Mouse (Mus musculus): ENCODE results near the gene Pou3f1.
A peak's percentile ranks its signal among the peaks of the same experiment; 100 is the strongest.

The Pou3f1 gene

DNA sequence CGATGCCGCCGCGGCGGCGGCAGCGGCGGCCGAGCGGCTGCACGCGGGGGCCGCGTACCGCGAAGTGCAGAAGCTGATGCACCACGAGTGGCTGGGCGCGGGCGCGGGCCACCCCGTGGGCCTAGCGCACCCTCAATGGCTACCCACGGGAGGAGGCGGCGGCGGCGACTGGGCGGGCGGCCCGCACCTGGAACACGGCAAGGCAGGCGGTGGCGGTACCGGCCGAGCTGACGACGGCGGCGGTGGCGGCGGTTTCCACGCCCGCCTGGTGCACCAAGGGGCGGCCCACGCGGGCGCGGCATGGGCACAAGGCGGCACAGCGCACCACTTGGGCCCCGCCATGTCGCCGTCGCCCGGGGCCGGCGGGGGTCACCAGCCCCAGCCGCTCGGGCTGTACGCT, 1.2 kb downstream of the Pou3f1 start:
- DNase-seq = peak in 1 of 2 experiments; percentile 31

DNA sequence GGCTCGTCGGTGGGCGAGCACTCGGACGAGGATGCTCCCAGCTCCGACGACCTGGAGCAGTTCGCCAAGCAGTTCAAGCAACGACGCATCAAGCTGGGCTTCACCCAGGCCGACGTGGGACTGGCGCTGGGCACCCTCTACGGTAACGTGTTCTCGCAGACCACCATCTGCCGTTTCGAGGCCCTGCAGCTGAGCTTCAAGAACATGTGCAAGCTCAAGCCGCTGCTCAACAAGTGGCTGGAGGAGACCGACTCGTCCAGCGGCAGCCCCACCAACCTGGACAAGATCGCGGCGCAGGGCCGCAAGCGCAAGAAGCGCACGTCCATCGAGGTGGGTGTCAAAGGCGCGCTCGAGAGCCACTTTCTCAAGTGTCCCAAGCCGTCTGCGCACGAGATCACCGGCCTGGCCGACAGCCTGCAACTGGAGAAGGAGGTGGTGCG, 1.8 kb downstream of the Pou3f1 start:
- peak; percentile 45 to 52 for DNase-seq

DNA sequence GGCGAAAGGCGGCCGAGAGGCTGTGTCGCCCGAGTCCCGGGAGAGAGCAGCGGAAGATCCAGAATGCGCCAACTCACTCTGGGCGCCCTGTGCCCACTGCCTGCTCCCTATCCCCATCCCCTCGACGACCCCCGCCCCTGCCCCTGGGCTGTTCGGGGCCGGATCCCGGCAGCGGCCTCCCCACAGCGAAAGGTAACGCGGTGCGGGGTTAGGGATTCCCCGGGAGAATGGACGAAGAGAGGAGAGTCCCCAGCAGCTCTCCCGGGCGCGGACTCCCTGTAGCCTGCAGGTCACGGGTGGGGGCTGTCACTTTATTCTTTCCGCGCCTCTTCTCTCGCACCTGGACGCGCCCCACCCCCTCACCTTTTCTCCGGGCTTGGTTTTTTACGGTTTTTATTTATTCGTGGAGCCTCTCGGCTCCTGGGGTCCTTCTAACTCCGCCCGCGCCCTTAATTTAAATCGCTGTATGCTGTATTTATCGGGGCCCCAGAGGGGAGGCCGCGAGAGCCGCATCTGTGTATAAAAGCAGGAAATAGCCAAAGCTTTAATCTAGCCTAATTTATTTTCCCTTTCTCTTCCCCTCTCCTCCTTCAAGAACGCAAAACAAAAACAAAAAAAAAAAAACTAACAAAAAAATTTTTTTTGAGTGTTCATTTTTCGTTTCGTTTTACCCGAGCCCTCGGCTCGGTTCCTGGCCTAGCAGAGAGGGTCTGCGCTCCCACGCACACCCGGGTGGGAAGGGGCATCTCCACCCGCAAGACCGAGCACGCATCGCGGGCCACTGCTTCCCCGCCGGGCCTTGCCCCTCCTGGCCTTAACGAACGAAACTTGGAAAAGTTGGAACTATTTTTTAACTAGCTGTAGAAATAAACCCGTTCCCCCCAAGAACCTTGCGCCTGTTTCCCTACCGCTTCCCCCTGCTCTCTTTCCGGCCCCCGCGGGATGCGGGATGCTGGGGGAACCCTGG, 2.9 kb downstream of the Pou3f1 start:
- peak; percentile 36 to 43 for DNase-seq

DNA sequence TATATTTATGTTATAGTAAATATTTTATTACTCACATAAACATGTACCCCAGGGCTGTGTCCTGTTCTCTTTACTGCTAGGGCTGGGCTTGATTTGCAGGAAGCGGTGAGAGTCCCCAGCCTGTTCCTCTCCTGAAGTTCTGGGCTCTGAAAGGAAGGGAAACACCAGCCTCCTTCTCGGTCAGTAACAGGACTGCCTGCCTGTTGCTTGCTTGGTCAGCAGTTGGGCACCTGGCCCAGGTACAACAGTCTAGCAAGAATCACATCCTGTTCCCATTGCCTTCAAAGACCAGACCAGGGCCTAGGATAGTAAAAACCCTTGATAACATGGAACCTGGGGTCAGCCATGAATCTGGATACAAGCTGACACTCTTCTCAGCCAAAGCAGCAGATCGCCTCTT, 4.0 kb downstream of the Pou3f1 start:
- no peak for DNase-seq

DNA sequence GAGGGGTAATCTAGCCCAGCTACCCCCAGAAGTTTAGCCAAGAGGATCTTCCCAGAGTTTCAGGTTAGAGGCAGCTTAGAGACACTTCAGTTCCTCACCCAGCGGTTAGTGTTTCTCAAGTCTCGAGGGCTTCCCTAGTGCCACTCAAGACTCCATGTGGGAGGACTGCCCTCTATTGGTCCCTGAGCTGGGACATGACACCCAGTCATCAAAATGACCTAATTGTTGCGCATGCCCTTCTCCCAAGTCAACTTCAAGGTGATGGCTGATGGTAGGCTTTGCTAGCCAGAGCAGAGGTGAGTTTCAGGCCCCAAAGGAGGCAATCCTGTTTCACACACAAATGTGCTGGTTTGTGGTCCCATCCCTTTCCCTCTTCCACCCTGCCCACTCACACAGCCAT, 6.4 kb downstream of the Pou3f1 start:
- peak; percentile 34 to 48 for DNase-seq

DNA sequence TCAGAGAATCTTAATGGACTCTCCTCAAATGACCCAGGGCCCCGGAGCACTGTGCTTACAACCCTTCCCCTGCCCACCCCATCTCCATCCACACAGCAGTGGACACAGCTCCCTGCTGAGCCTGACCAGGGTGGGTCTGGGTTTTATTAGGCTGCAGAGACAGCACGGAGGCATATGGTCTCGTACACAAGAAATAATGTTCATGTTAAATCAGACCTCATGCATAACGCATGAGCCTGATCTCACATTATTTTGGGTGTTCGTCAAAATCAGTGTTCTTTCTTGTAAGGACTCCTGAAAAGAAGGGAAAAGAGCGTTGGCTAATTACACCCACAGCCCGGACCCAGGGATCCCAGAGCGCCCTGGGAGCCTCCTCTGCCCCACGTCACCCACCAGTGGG, 7.6 kb downstream of the Pou3f1 start:
- no peak for DNase-seq

DNA sequence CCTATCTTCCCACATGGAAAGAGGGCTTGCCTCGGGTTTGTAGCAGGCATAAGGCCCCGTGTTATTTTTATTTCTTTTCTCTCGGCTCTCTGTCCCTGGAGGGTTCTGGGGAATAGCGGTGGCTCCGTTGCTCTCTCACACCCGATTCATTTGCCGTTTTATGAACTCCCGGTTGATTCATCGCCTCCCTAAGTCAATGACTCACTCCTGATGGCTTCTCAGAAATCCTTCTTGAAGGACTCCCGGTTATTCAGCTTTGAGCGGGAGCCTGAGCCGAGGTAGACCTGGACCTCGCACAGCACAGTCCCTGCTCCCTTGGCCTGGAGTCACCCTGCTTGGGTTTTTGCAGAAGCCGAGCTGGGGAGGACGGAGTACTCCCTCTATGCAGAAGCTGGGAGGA, 8.0 kb downstream of the Pou3f1 start:
- no peak for DNase-seq

DNA sequence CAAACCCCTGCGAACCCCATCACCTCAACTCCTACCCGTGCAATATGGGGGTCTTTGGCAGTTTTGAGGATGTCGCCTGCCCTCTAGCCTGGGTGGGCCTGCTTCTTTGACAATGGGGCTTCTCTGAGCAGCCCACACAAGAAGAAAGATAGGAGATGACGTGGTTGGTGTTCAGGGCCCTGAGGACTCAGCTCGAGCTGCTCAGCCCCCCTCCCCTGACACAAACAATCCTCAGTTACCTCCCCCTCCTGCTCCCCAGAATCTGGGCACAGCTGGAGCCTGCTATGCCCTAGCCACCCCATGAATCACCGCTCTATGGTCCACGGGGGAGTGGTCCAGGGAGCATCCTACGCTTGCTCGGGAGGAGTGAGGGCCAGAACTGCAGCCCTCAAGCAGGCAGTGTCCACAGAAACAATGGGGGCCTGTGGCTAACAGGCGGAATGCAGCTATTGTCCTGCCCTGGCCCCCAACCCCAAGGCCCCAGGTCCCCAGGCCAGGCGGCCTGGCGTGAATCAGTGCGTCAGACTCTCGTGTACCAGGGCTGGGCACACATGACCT, 10.9 kb downstream of the Pou3f1 start:
- no peak for DNase-seq

DNA sequence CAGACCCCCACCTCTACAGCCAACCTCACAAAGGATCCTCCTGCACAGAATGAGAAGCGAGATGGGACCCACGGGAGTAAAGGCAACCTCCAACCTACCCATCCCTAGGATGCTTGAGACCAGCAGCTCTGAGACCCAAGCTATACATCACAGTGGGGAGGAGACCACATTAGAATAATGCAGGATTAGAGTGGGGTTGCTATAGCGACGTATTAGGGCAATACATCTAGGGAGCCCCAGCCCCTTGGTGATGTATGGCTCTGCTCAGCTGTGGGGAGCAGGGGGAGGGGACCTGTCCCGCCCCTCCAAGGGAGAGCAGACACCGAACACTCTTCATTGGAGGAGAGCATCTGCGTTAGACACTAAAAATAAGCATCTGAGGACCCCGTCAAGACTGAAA, 11.5 kb downstream of the Pou3f1 start:
- DNase-seq = no peak

DNA sequence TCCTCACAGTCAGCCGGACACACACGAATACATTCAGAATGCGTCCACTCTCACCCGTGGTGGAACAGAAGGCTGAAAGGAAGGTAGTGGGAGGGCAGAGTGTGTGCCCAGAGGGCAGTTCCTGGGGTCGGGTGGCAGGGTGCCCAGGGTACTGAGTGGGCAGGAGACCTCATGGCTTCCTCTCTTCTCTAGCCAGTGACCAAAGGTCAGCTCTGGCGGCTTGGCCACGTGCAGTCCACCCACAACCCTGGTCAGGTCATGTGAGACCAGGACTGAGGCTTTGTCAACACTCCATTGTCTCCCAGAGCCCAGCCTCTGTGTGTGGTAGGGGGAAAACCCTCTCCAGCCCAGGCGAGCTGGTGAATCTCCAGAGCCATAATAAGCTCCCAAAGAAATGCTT, 13.6 kb downstream of the Pou3f1 start:
- DNase-seq = no peak

DNA sequence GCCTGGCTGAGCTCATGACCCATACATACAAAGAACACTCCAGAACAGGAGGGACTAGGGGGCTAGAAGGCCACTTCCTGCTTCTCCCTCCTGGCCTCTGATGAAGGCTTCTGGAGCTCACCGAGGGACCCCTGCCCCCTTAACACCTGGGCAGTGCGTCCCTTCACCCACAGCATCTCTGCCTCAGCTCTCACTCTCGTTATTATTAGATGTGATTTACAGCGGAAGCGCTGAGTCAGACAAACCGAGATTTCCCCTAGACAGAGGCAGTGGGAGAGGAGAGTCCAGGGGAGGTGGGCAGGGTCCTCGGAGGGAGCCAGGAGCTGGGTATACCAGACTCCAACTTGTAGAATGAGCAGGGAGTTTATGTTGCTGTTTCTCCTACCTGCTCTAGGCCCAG, 15.0 kb downstream of the Pou3f1 start:
- no peak for DNase-seq

DNA sequence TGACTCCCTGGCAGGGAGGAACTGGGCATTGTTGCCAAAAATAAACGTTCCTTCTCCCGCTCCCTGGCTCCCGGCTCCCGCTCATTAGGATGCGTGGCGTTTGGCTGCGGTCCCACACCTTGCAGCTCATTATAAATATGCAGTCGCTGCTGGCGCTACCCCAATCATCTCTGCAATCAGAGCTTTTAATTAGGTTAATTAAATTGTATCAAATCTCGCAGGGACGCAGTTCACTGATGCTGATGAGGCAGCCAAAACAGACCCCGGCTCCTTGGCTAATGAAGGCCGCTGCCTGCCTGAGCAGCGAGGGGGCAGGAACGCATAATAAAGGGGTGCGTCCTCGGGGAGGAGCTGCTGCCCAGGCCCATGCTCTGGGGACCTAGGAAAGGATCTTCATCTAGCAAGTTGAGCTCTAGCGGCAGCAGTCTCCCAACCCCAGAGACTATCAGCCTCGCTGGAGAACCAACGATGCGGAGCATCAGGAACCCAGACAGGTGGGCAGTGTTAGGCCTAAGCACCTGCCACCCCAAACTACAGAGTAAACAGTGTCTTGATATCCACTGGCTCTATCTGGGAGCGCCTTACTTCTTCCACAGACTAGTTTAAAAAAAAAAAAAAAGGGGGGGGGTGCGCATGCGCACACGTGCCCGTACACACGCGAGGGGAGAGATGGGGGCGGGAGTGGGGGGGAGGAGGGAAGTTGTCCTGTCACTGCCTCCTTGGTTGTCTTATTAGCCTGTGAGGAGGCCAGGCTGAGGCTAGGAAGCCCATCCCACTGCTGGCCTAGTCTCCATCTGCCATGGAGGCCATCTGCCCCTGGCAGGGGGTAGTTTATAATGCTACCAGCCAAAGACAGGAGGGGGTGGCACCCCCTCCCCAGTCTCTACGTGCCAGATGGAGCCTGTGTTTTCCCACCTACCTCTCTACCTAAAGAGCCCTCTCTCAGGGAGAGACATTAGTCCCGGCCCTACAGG, 16.0 kb downstream of the Pou3f1 start:
- no peak for DNase-seq

DNA sequence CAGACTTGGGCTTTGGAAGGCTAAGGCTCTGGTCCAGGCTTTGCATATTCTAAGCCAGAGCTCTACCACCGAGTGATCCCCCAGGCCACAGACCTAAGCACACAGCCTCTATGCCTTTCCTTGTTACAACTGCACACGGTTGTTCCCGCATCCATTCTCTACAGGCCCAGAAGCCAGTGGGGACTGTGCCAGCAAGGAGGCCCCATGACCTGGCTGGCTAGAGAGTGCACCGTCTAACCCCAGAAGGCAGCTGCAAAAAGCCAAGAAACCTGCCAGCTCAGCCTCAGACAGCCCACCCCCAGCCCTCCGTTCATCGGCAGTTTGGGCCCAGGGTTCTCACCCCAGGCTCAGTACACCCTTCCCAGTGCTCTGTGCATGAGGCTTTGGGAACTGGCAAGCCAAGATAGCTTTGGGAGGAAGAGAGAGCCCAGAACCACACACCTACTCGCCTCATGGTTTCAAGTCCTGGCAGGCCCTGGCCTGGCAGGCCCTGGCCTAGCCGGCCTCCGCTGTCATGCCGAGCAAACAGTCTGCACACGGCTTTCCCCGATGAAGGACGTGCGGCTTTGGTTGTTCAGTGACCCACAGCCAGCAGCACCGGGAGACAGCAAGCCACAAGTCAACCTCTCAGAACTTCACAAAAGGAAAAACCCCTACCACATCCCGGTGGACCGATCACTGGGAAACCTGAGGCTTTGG, 17.9 kb downstream of the Pou3f1 start:
- DNase-seq = no peak

DNA sequence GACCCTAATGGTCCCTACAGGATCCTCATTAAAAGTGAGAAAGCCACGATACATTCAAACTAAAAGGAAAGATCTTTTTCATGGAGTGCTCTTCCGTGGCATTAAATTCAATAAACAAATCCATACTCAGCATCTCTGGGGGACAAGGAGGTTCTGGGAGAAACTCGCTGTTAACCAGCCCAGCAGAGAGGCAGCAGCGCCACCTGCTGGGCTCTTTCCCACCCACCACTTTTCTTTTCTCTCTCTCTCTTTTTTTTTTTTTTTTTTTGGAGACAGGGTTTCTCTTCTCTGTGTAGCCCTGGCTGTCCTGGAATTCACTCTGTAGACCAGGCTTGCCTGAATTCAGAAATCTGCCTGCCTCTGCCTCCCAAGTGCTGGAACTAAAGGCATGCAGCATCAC, 18.4 kb downstream of the Pou3f1 start:
- peak; percentile 84 to 87 for DNase-seq

DNA sequence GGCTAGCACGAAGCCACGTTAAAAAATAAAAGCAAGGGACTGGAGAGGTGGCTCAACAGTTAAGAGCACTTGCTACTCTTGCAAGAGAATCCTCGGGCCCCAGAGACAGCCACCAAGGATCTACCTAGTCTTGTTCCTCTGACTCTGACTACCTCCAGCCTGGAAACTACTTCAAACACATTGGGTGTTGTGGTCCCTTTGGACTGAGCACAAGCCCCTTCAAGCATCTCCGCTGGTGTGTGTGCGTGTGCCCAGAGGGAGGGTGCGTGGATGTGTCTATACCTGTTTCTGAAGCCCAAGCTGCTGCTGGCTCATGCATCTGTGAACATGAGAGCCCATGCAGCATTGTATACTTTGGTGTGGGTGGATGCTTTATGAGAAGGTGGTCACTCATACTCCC, 19.4 kb downstream of the Pou3f1 start:
- DNase-seq = no peak

DNA sequence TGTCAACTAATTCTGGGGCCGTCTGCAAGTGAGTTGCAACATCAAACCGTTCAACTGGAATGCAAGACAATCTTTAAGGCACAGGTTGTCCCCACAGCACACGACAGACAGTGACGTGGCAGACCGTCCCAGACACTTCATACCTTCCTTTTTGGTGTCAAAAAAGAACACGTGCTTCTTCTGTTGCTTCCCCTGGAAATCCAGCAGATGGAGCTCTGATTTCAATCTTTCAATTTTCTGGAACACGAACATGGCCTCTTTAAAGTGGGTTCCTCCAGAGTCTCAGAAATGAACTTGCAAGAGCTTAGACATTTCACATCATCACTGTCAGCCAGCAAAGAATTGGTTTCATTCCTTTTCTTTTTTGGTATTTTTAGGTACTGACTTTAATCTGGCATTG, 25.7 kb downstream of the Pou3f1 start:
- DNase-seq = no peak

DNA sequence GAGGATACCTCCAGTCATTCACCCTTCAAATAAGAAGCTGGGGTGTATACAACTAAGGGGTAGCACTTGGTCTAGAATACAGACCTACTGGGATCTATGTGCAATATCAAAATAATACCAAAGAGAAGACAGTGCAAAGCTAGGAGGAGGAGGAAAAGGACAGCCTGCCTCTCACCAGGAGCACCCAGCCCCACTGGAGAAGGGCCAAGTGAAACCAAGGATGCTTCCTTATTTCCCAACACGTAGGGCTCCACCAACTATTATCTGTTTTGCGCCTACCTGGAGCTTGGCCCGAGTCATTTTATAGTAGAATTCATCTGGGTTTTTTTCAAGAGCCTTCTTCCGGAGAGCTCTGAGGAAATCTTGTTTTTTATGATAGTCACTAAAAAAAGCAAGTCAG, 26.9 kb downstream of the Pou3f1 start:
- DNase-seq = no peak

DNA sequence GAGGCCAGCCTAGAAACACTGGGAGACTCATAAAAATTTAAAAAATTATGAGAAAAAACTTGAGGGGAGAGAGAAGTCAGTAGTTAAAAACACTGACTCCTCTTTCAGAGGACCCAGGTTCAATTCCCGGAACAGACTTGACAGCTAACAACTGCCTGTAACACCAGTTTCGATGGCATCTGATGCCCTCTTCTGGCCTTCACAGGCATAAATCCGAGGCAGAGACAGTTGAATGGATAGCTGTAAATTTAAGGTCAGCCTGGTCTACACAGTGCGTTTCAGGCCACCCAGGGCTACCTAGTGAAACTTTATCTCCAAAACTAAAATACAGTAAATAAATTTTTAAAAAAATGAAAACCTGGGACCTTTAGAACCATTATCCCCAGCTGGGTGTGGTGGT, 28.4 kb downstream of the Pou3f1 start:
- DNase-seq = no peak

DNA sequence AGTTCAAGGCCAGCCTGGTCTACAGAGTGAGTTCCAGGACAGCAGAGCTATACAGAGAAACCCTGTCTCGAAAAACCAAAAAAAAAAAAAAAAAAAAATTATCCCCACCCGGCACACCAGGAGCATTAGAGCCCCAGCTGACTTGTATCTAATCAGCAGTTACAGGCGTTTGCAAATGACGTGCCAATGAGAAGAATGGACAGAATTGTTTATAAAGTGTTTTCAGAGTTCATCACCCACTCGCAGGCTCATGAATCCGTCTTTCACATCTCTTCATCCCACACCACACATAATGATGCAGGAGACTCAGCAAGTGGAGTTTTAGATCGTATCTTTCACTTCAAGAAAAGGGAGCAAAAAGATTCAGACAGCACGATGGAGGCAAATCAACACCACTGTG, 28.8 kb downstream of the Pou3f1 start:
- no peak for DNase-seq

DNA sequence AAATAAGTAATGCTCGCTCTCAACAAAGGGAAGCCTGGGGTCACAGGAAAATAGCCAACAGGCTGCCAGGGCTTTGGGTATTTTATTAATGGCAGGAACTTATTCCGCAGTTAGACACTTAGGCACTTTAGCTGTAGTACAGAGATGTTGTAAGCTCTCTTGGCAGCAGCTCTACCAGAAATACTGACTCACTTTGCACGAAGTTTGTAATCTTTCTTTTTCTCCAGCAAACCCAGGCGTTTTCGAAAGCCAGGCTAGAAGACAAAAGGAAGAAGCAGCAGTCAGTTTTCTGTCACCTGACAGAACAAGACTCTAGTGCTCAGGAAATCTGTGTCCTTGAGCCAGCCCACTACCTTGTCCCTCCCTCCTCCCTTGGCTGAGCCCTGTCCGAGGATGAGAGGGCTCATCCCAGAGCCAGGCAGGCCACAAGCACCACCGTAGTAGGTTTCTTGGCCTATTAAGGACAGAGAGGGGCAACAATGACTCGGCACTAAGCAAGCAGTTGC, 29.3 kb downstream of the Pou3f1 start:
- DNase-seq = no peak

DNA sequence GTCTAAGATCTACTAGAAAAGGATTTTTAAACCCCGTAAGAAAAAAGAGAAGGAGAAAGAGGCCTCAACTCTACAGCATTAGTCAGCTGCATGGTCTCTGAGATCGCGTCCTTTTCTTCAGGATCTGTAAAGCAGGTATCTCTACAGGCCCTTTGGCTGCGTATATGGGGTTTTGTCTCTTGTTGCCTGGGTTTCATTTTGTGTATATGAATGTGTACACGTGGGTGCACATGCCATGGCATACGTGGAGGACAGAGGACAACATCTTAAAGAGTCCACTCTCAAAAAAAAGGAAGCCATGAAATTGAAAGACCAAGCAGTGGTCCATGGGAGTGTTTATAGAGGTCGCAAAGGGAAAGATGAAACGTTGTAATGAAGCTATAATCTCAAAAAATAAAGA, 34.8 kb downstream of the Pou3f1 start:
- no peak for DNase-seq

DNA sequence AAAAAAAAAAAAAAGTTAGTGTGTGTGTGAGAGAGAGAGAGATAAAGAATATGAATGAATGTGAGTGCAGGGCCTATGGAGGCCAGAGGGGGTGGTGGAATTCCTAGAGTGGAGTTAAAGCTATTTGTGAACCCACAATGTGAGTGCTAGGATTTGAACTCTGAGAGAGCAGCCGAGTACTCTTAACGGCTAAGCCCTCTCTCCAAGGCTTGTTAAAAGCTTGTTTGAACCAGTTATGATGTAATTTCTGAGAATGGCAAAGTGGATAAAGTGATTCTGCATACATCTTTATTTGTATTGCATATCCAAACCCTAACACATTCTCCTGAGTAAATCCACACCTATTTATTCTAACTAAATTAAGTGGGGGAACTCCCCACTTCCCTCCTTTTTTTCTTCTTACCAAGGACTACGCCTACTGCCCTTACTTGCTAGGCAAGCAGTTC, 35.8 kb downstream of the Pou3f1 start:
- no peak for DNase-seq

All from kidney, postnatal 4 days (tissue).